Mouse (Mus musculus): ENCODE results near the gene Sat1.
"Not testable (repeated sequence)": the region's sequence is repeated elsewhere in the genome, so short reads cannot be mapped to it uniquely, and the experiment has no call there.

Gene Sat1

GRCm38 (mm10) chrX:155216271-155216670 is at the start of gene Sat1:
TSS of gene Sat1 (minus strand) at chrX:155216449.
- DNase-seq (ENCODE audit: low spot score in 2 of 2), result peak; percentile 92 to 93

- no peak for DNase-seq (ENCODE audit: low spot score in 2 of 2)
Measured at GRCm38 (mm10) chrX:155262915-155263252, 46.6 kb upstream of the Sat1 start.

- peak; percentile 90 to 92 for DNase-seq (ENCODE audit: low spot score in 2 of 2)
Measured at GRCm38 (mm10) chrX:155262235-155262914, 46.1 kb upstream of the Sat1 start, which contains the start of gene Acot9. TSS of gene Acot9 (plus strand) at chrX:155262443.

GRCm38 (mm10) chrX:155256856-155257255 is 40.6 kb upstream of the Sat1 start:
- DNase-seq (ENCODE audit: low spot score in 2 of 2), result no peak

GRCm38 (mm10) chrX:155218277-155218676 is 2.0 kb upstream of the Sat1 start:
- no peak for DNase-seq (ENCODE audit: low spot score in 2 of 2)

- peak; percentile 22 to 23 for DNase-seq (ENCODE audit: low spot score in 2 of 2)
Measured at GRCm38 (mm10) chrX:155215501-155216248, 574 bp downstream of the Sat1 start.

GRCm38 (mm10) chrX:155214291-155215136 is 1.7 kb downstream of the Sat1 start:
- no peak for DNase-seq (ENCODE audit: low spot score in 2 of 2)

- no peak for DNase-seq (ENCODE audit: low spot score in 2 of 2)
Measured at GRCm38 (mm10) chrX:155208671-155209070, 7.6 kb downstream of the Sat1 start.

- DNase-seq (ENCODE audit: low spot score in 2 of 2), result not testable (repeated sequence)
Measured at GRCm38 (mm10) chrX:155205436-155205835, 10.8 kb downstream of the Sat1 start.

GRCm38 (mm10) chrX:155202406-155203305 is 13.6 kb downstream of the Sat1 start:
- no peak for DNase-seq (ENCODE audit: low spot score in 2 of 2)

- no peak for DNase-seq (ENCODE audit: low spot score in 2 of 2)
Measured at GRCm38 (mm10) chrX:155201799-155202198, 14.4 kb downstream of the Sat1 start.

- DNase-seq (ENCODE audit: low spot score in 2 of 2), result no peak
Measured at GRCm38 (mm10) chrX:155194979-155195378, 21.3 kb downstream of the Sat1 start.

- no peak for DNase-seq (ENCODE audit: low spot score in 2 of 2)
Measured at GRCm38 (mm10) chrX:155193732-155194443, 22.4 kb downstream of the Sat1 start.

GRCm38 (mm10) chrX:155191941-155192340 is 24.3 kb downstream of the Sat1 start:
- no peak for DNase-seq (ENCODE audit: low spot score in 2 of 2)

- DNase-seq (ENCODE audit: low spot score in 2 of 2), result no peak
Measured at GRCm38 (mm10) chrX:155177640-155178039, 38.6 kb downstream of the Sat1 start.

GRCm38 (mm10) chrX:155177230-155177629 is 39.0 kb downstream of the Sat1 start:
- no peak for DNase-seq (ENCODE audit: low spot score in 2 of 2)

- DNase-seq (ENCODE audit: low spot score in 2 of 2), result no peak
Measured at GRCm38 (mm10) chrX:155175568-155175967, 40.7 kb downstream of the Sat1 start.

GRCm38 (mm10) chrX:155172310-155172709 is 43.9 kb downstream of the Sat1 start:
- peak in 1 of 2 experiments; percentile 16 for DNase-seq (ENCODE audit: low spot score in 2 of 2)

- no peak for DNase-seq (ENCODE audit: low spot score in 2 of 2)
Measured at GRCm38 (mm10) chrX:155171754-155172153, 44.5 kb downstream of the Sat1 start.

GRCm38 (mm10) chrX:155169886-155170285 is 46.4 kb downstream of the Sat1 start:
- DNase-seq (ENCODE audit: low spot score in 2 of 2), result no peak

GRCm38 (mm10) chrX:155167667-155168066 is 48.6 kb downstream of the Sat1 start:
- no peak for DNase-seq (ENCODE audit: low spot score in 2 of 2)
